Mouse (Mus musculus) C2C12 (cell line): ENCODE results near the gene Prtn3. TPM values are rescaled to one million over a fixed set of nuclear protein-coding genes. Genes with fewer than 3 reads are reported as not detected.

Experiments
- H3K27me3 ChIP-seq: one replicate; pipeline ENCODE4 v1.6.1; 2011; ENCODE audit not compliant: control insufficient read depth, insufficient read depth, insufficient read length
- H3K36me3 ChIP-seq: one replicate; pipeline ENCODE4 v1.6.1; 2011; ENCODE audit not compliant: control insufficient read depth, insufficient read depth
- H3K4me3 ChIP-seq: one replicate; pipeline ENCODE4 v1.5.1; 2011; ENCODE audit warnings: mild to moderate bottlenecking, control low read depth; ENCODE audit not compliant: poor library complexity, insufficient read depth, severe bottlenecking
- H3K79me2 ChIP-seq: one replicate; pipeline ENCODE4 v1.6.1; 2011; ENCODE audit not compliant: control insufficient read depth, insufficient read depth
- H3K79me3 ChIP-seq: one replicate; pipeline ENCODE4 v1.6.1; 2011; ENCODE audit warnings: low read depth, control low read depth
- H3ac ChIP-seq: one replicate; pipeline ENCODE3; 2011; ENCODE audit warnings: low read depth; ENCODE audit not compliant: control insufficient read depth, insufficient read length
- CEBPB ChIP-seq: IDR thresholded peaks from one replicate; pipeline ENCODE4 v1.6.1; 2011; ENCODE audit warnings: low read depth, mild to moderate bottlenecking, control low read depth, moderate library complexity
- CTCF ChIP-seq: IDR thresholded peaks from one replicate; pipeline ENCODE4 v1.5.1; 2011; ENCODE audit not compliant: control insufficient read depth, insufficient read depth, insufficient read length
- FOSL1 ChIP-seq: IDR thresholded peaks from one replicate; pipeline ENCODE4 v1.8.0; 2011; ENCODE audit warnings: mild to moderate bottlenecking, low read length; ENCODE audit not compliant: poor library complexity, insufficient read depth, severe bottlenecking
- MAX ChIP-seq: IDR thresholded peaks from one replicate; pipeline ENCODE4 v1.6.1; 2011; ENCODE audit warnings: mild to moderate bottlenecking, control low read depth
- MYOD1 ChIP-seq: IDR thresholded peaks from one replicate; pipeline ENCODE4 v1.6.1; 2011; ENCODE audit warnings: low read depth; ENCODE audit not compliant: control insufficient read depth, insufficient read length
- MYOG ChIP-seq: IDR thresholded peaks from one replicate; pipeline ENCODE4 v1.6.1; 2011; ENCODE audit not compliant: control insufficient read depth, insufficient read length; ENCODE audit errors: extremely low read depth
- USF1 ChIP-seq: IDR thresholded peaks from one replicate; pipeline ENCODE4 v1.6.1; 2011; ENCODE audit warnings: low read depth, mild to moderate bottlenecking, control low read depth, moderate library complexity
- polyA plus RNA-seq: library from polyadenylated mRNA; unstranded; fragments of >200 nt; fragmentation: generic; extraction: Trizol; gene quantifications from one replicate; pipeline ENCODE4 v1.2.1, GENCODE M21; 2012; ENCODE audit warnings: missing spikeins

Prtn3 gene
- polyA plus RNA-seq, 1 experiment: not detected

DNA sequence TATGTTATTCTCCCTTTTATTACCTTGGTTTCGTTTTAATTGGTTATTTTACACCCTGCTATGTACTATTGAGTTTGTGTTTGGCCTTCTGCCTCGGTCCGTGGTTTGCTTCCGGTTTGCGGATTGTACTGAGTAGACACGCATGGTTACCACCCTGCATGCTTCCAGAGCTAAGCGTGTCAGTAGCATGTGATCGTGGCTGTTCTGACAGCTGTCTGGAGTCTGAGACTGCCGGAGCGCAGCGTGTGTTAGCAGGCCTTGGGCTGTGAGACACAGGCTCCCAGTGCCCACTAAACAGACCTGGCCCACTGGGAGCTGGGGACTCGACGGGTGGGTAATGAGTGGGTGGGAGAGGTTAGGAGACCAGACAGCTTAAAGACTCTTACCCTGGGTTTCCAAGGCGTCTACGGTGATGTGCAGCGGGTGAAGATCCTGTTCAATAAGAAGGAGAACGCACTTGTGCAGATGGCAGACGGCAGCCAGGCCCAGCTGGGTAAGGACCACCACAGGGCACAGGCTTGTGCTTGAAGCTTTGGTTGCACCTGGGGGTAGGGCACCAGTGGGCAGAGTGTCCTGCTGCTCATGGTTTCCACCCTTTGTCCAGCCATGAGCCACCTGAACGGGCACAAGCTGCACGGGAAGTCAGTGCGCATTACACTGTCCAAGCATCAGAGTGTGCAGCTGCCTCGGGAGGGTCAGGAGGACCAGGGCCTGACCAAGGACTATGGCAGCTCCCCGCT is 12.1 kb upstream of the Prtn3 start:
- peaks cover 43% of the 10 kb centered on the region for H3K79me3 ChIP-seq
- no peak for TF ChIP-seq CTCF
- TF ChIP-seq MYOG: no peak
- no peak for TF ChIP-seq MYOD1
- TF ChIP-seq USF1: no peak
- TF ChIP-seq FOSL1: no peak
- TF ChIP-seq MAX: no peak
- no peak for TF ChIP-seq CEBPB
- no peak overlapping the region for H3ac ChIP-seq
- H3K79me2 ChIP-seq: peaks cover 55% of the 10 kb centered on the region
- H3K4me3 ChIP-seq: no peak overlapping the region
- H3K36me3 ChIP-seq: peaks cover 78% of the 10 kb centered on the region
- H3K27me3 ChIP-seq: no peaks in the 10 kb centered on the region

DNA sequence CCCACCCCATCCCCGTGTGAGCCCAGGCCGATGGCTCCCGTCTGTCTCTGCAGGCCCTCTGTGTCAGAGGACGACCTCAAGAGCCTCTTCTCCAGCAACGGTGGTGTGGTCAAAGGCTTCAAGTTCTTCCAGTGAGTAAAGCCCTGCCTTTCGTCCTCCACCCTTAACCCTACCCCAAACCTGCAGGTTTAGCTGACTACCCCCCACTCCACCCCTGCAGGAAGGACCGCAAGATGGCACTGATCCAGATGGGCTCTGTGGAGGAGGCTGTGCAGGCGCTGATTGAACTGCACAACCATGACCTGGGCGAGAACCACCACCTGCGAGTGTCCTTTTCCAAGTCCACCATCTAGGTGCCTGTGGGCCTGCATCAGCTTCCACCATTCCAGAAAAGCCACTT is 11.4 kb upstream of the Prtn3 start:
- TF ChIP-seq USF1 (no peak), MYOG (no peak), FOSL1 (no peak), CEBPB (no peak), MAX (no peak), CTCF (no peak), MYOD1 (no peak)
- Histone ChIP-seq H3K79me2 (peaks cover 48% of the 10 kb centered on the region), H3K4me3 (no peak overlapping the region), H3K36me3 (peaks cover 71% of the 10 kb centered on the region), H3ac (no peak overlapping the region), H3K79me3 (peaks cover 36% of the 10 kb centered on the region), H3K27me3 (no peaks in the 10 kb centered on the region)

GRCm38 (mm10) chr10:79864351-79865188 is 9.7 kb upstream of the Prtn3 start:
- Histone ChIP-seq H3K79me3 (peaks cover 20% of the 10 kb centered on the region), H3K27me3 (no peaks in the 10 kb centered on the region), H3K36me3 (peaks cover 54% of the 10 kb centered on the region), H3ac (no peak overlapping the region), H3K79me2 (peaks cover 31% of the 10 kb centered on the region), H3K4me3 (no peak overlapping the region)
- no peak for TF ChIP-seq MYOG

GRCm38 (mm10) chr10:79865189-79865601 is 9.1 kb upstream of the Prtn3 start:
- Histone ChIP-seq H3K79me2 (peaks cover 25% of the 10 kb centered on the region), H3K36me3 (peaks cover 48% of the 10 kb centered on the region), H3K27me3 (no peaks in the 10 kb centered on the region), H3ac (no peak overlapping the region), H3K4me3 (no peak overlapping the region), H3K79me3 (peaks cover 14% of the 10 kb centered on the region)
- no peak for TF ChIP-seq CEBPB
- no peak for TF ChIP-seq MYOG
- no peak for TF ChIP-seq CTCF
- TF ChIP-seq USF1: no peak
- no peak for TF ChIP-seq FOSL1
- TF ChIP-seq MYOD1: no peak
- TF ChIP-seq MAX: no peak

DNA sequence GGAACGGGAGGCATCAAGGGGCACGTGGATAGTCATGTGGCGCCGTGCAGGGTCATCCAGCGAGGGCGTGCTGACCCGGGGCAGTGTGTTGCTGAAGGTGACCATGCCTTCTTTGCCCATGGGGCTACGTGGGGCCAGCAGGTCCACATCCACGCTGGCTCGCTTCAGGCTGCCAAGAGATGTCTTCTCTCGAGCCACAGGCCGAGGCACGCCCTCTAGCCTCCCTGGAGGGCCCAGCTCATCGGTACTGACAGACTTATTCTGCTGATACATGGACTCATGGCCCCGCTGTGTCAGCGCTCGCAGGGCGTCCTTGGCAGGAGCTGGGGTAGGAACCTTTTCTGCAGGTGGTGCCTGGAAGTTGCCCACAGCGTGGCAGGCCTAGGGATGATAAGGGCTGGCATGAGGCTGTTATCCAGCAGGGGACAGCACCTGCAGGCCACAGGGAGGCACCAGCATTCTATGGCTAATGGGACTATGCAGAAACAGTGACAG is 8.4 kb upstream of the Prtn3 start:
- Histone ChIP-seq H3K79me3 (peaks cover 9% of the 10 kb centered on the region), H3K36me3 (peaks cover 42% of the 10 kb centered on the region)

More for the DNA sequence above, 8.4 kb upstream of the Prtn3 start:
- H3K27me3 ChIP-seq: no peaks in the 10 kb centered on the region
- H3K79me2 ChIP-seq: peaks cover 18% of the 10 kb centered on the region
- no peak overlapping the region for H3ac ChIP-seq
- no peak overlapping the region for H3K4me3 ChIP-seq
- TF ChIP-seq MAX (no peak), MYOG (no peak), CTCF (peak; percentile 21), FOSL1 (no peak), USF1 (no peak), CEBPB (no peak), MYOD1 (no peak)
